Mouse (Mus musculus) cerebellum, adult 2 months (tissue): ENCODE results near the gene Gm45021. TPM values are rescaled to one million over a fixed set of nuclear protein-coding genes. Genes with fewer than 3 reads are reported as not detected.

Source experiments
- DNase-seq, 2 experiments: peaks; one replicate each; pipeline ENCODE4 v3.0.0; 2021
- H3K27ac ChIP-seq: fragments of 200-500 bp; 2 replicates; pipeline ENCODE4 v1.5.1; 2012; ENCODE audit warnings: low read length, control low read depth, inconsistent platforms; ENCODE audit not compliant: insufficient read depth
- H3K27me3 ChIP-seq: fragments of 200-500 bp; 2 replicates; pipeline ENCODE4 v1.6.1; 2012; ENCODE audit warnings: inconsistent platforms, mild to moderate bottlenecking, low read length, moderate library complexity; ENCODE audit not compliant: control insufficient read depth, insufficient read depth
- H3K4me1 ChIP-seq: fragments of 200-500 bp; 2 replicates; pipeline ENCODE4 v1.6.1; 2011; ENCODE audit warnings: low read length; ENCODE audit not compliant: control insufficient read depth, insufficient read depth
- H3K4me3 ChIP-seq: fragments of 200-500 bp; replicated peaks from 2 replicates; pipeline ENCODE3; 2011; ENCODE audit warnings: mild to moderate bottlenecking, low read depth, low read length, control low read depth; ENCODE audit not compliant: insufficient read depth
- CTCF ChIP-seq: fragments of 200-500 bp; IDR thresholded peaks from 2 replicates; pipeline ENCODE4 v1.5.1; 2011; ENCODE audit warnings: low read depth, mild to moderate bottlenecking, control low read depth, low read length, moderate library complexity, borderline replicate concordance; ENCODE audit not compliant: insufficient read depth
- POLR2A ChIP-seq: fragments of 200-500 bp; IDR thresholded peaks from 2 replicates; pipeline ENCODE4 v1.6.1; 2011; ENCODE audit warnings: low read length, control low read depth, borderline replicate concordance; ENCODE audit not compliant: insufficient read depth
- WGBS: fragments of 180-500 bp; shearing (Covaris S2); methylation state at CpG from one replicate; pipeline ENCODE4 v1.1.7; 2018; 5-methylcytosine and 5-hydroxymethylcytosine counted together
- polyA plus RNA-seq: library from polyadenylated mRNA; depleted of rRNA; stranded (reverse); fragments of >200 nt; gene quantifications from 2 replicates; pipeline ENCODE4 v1.2.3, GENCODE M21; 2012; rRNA removed

The Gm45021 gene
- polyA plus RNA-seq = not detected in 2 replicates

DNA sequence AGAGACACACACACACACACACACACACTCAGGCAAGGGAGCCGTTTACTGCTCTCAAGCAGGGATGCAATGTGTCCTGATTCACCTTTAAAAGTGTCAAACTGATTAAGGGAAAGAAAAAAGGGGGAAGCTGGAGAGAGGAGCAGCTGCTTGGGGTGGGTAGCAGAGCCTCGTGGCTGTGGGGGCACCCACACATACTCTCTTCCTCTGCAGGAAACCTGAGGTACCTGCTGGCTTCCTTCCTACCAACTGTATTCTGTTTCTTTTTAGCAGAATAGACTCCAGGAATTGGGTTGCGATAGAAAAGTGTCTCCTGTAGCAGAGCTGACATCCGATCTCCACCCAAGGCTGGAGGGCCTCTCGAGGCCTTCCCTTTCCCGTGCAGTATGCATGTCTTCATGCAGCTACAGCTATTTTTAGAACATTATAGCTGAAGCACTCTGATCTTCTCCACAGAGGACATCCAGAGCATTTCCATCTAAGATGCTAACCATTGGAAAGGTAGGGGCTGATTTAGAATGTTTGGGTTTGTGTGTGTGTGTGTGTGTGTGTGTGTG lies at the start of gene Gm45021:
Gm45021 (plus strand) TSS at position 417 of the 557 bp plus-strand sequence.
- 64% methylated on average over 6 of the region's 6 CpGs for WGBS
- H3K27ac ChIP-seq = no peak within 1 kb of the TSS
- no peak for TF ChIP-seq POLR2A

DNA sequence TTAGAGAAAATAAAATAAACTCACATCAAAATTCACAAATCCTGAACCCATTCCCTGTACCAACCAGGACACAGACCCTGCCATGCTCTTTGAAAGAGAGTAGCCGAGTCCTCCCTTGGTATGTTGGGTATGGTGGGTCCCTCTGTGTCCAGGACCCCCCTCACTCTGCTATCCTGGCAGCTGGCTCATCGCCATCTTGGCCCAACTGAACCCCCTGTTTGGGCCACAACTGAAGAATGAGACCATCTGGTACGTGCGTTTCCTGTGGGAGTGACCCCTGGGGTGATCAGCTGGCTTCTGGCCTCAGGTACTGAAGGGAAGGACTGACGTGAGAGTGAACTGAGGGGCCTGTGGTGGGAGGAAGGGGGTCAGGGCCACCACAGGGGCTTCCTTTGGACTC lies 49.5 kb upstream of the Gm45021 start:
- TF ChIP-seq POLR2A (no peak), CTCF (no peak)
- H3K27me3 ChIP-seq = no peaks in the 10 kb centered on the region
- H3K27ac ChIP-seq = no peak overlapping the region
- WGBS = 34% methylated on average over 5 of the region's 5 CpGs
- peaks cover 13% of the 10 kb centered on the region for H3K4me1 ChIP-seq
- DNase-seq = no peak
- no peak overlapping the region for H3K4me3 ChIP-seq

More for the DNA sequence above, at the start of gene Gm45021:
- H3K27me3 ChIP-seq = no peaks in the 10 kb centered on the region
- DNase-seq = no peak
- no peaks in the 10 kb centered on the region; the same call in 1 of the 2 replicates for H3K4me1 ChIP-seq
- no peak within 1 kb of the TSS for H3K4me3 ChIP-seq

DNA sequence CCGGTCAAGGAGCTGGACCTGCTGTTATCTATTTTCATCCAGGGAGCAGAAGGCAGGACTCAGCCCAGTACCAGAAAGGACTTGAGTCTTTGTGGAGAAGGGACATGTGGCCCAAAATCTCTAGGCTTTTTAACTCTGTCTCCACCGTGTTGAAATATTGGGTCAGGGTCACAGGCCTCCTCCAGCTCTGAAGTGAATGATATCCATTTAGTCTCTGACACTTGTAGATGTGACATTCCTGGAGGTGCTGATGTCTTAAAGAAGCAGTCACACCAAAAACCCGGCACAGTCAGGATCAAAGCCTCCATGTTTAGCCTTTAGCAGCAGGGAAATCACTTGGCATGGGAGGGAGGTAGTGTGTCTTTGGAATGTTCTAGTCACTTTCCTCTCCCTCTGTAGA lies 48.7 kb upstream of the Gm45021 start:
- WGBS = 46% methylated on average over 3 of the region's 3 CpGs
- H3K27ac ChIP-seq = no peak overlapping the region
- no peak for DNase-seq
- H3K27me3 ChIP-seq = no peaks in the 10 kb centered on the region
- TF ChIP-seq CTCF = no peak
- no peak for TF ChIP-seq POLR2A
- no peak overlapping the region for H3K4me3 ChIP-seq
- peaks cover 13% of the 10 kb centered on the region for H3K4me1 ChIP-seq

DNA sequence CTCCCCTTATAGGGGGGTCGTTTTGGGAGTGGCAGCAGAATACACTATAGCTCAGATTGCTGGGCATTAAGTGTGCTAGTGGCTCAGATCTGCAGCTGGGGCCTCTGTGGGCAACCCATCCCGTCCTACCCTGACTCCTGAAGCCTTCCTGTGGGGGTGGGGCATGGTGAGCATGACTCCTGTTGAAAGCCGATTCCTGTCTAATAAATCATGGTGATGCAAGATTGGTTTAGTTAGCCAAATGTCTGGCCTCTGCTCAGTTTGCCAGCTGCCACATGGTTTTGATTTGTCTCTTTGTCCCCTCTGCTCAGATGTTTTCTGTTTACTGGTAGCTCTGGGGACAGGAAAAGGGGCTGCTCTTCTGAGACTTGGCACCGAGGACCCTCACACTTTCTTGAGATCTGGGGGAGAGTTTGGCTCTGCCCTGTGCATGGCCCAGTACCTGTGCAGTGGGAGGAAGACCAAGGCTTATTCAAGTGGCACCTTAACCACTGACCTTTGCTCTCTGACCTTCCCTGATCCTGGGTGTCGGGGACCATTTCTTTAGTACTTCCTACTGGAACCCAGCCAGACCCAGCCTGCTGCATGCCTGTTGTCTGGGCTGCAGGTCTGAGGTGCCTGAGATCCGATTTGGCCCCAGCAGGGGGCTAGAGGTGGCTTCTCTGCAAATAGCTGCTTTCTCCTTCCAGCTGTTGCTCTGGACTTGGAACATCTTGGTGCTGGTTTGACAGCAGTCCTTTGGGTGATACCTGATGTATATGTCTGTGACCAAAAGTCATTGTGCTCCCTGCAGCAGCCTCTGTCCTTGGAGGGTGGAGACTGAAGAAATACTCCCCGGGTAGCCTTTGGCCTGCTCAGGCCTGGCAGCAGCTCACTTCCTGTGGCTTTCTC lies 47.6 kb upstream of the Gm45021 start:
- Histone ChIP-seq H3K27me3 (no peaks in the 10 kb centered on the region), H3K4me1 (peaks cover 12% of the 10 kb centered on the region), H3K27ac (no peak overlapping the region), H3K4me3 (no peak overlapping the region)
- TF ChIP-seq POLR2A (no peak), CTCF (no peak)
- DNase-seq = no peak
- WGBS = 39% methylated on average over 7 of the region's 7 CpGs

DNA sequence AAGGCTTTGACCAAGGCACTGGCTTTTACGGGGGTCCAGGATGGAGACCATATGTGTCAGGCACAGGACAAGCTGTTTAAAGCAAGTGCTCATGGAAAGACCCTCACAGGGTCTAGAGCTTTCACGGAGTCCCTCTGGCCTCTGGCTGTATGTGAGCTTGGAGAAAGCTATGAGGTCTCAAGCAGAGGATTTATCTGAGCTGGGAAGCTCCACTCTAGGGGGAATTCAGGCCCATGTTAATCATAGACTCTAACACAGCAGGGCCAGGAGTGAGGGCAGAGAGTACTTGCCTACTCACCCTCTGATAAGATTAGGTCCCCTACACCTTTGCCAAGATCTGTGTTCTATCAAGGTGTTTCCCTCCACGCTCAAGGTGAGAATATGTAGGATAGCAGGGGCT lies 46.8 kb upstream of the Gm45021 start:
- no peak for TF ChIP-seq POLR2A
- no peak for DNase-seq
- H3K27me3 ChIP-seq = no peaks in the 10 kb centered on the region
- no peak overlapping the region for H3K4me3 ChIP-seq
- peaks cover 10% of the 10 kb centered on the region for H3K4me1 ChIP-seq
- no peak overlapping the region for H3K27ac ChIP-seq
- WGBS = 88% methylated on average over 3 of the region's 3 CpGs

DNA sequence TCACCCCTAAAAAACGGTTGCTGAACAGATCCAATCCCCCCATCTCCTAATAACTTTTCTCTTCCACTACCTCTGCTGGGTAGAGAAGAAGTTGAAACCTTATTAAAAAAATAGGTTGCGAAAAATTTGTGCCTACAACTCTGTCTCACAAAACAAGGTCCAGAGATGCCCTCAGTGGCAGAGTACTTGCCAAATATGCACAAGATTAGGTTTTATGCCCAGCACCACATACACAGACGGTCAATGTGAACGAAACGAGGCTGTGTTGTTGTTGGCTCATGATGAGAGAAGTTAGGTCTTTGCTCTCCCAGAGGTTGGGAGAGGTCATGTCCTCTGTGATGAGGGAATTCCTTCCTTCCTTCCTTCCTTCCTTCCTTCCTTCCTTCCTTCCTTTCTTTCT lies 44.2 kb upstream of the Gm45021 start:
- 67% methylated on average over 5 of the region's 5 CpGs for WGBS
- no peak for TF ChIP-seq CTCF
- TF ChIP-seq POLR2A = no peak

DNA sequence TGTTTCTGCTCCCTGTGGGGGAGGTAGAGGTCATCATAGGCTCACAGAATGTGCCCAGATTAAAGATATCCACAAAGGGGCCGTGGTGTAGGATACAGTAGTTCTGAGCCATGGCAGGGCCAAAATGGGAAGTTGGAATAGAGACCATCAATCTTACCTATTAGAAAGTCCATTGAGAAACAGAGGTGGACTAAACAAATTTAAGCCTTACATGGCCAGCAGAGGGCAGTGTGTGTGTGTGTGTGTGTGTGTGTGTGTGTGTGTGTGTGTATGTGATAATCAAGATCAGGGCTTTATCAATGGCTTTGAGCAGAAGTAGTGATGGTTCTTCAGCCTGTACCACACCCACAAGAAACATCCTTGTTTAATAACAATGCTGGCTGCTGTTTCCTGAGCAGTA lies 43.1 kb upstream of the Gm45021 start:
- H3K27me3 ChIP-seq = no peaks in the 10 kb centered on the region
- no peak overlapping the region for H3K4me3 ChIP-seq
- no peak for DNase-seq
- no peak overlapping the region for H3K27ac ChIP-seq
- H3K4me1 ChIP-seq = no peaks in the 10 kb centered on the region
- WGBS = 57% methylated on average over 1 of the region's 1 CpGs
- TF ChIP-seq POLR2A (no peak), CTCF (peak; percentile 49; the same call in 1 of the 2 replicates)

More for the DNA sequence above, 44.2 kb upstream of the Gm45021 start:
- no peak for DNase-seq
- H3K27ac ChIP-seq = no peak overlapping the region
- H3K27me3 ChIP-seq = no peaks in the 10 kb centered on the region
- peaks cover 3% of the 10 kb centered on the region; the same call in 1 of the 2 replicates for H3K4me1 ChIP-seq
- no peak overlapping the region for H3K4me3 ChIP-seq

DNA sequence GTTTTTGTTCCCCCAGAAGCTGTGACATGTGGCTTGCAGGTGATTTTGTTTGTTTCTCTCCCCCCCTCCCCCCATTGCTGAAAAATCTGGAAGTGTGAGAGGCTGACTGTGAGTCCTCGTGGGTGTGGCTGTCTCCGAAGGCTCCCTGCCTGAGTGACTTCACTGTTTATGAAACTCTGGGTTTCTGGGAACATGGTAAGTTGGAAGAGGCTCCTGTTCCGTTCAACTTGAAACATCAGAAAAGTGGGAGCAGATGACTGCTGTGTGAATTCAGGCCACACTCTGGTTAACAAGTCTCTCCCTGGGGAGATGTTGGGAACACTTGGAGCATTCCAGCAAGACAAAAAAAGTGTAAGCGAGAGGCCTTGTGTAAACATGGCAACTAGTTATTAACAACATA lies 42.6 kb upstream of the Gm45021 start:
- DNase-seq = no peak
- WGBS = 61% methylated on average over 4 of the region's 4 CpGs
- TF ChIP-seq POLR2A (no peak), CTCF (no peak)
- H3K27me3 ChIP-seq = no peaks in the 10 kb centered on the region
- H3K27ac ChIP-seq = no peak overlapping the region
- no peak overlapping the region for H3K4me3 ChIP-seq
- no peaks in the 10 kb centered on the region for H3K4me1 ChIP-seq
